Mouse (Mus musculus): Measurements from ENCODE around the gene Gm20388.

GRCm38 (mm10) chr8:121896476-121897145 is 1986.0 kb downstream of the Gm20388 start:
- TF ChIP-seq TAL1 (IDR thresholded peaks at IDR 0.05; ENCODE audit: low read length) (no peak), GATA1 (IDR thresholded peaks at IDR 0.05; ENCODE audit: low read length) (no peak)

All from erythroblast, embryonic 14.5 days (primary cell).